Mouse (Mus musculus): ENCODE results near the gene Haao.

DNA sequence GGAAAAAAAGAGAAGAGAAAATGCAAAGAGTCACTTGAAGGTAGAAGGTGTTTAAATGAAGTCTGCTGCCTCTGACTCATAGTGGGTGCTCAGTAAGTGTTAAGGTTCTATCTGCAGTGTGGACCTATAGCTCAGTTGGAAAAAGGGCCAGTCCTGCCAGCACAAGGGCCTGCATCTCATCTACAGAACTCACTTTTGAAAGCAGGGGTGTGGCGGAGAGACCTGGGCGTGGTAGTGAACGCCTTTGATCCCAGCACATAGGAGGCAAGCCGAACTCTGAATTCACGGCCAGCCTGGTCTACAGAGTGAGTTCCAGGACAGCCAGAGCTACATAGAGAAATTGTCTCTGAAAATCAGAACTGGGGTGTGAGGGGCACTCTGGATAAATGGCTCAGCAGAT is 37.5 kb downstream of the Haao start:
- TF ChIP-seq CTCF (IDR thresholded peaks at IDR 0.05; ENCODE audit: control insufficient read depth, insufficient read depth, insufficient read length) (no peak), MYOD1 (IDR thresholded peaks at IDR 0.05; ENCODE audit: control insufficient read depth, insufficient read length, low read depth) (no peak), MYOG (IDR thresholded peaks at IDR 0.05; ENCODE audit: control insufficient read depth, extremely low read depth, insufficient read length) (no peak), MAX (IDR thresholded peaks at IDR 0.05) (no peak)
